Mouse (Mus musculus): ENCODE results near the gene Isoc2a. TPM values are rescaled to one million over a fixed set of nuclear protein-coding genes. Genes with fewer than 3 reads are reported as not detected.
A peak's percentile ranks its signal among the peaks of the same experiment; 100 is the strongest.

Gene Isoc2a
- polyA plus RNA-seq, 1 experiment, result 1.3 TPM

- Histone ChIP-seq H3K4me1 (ENCODE audit: control insufficient read depth) (no peaks in the 10 kb centered on the region), H3K27me3 (ENCODE audit: control insufficient read depth) (peaks cover 5% of the 10 kb centered on the region; the same call in 1 of the 2 replicates), H3K36me3 (ENCODE audit: control insufficient read depth) (no peaks in the 10 kb centered on the region), H3K4me3 (replicated peaks) (no peak within 1 kb of the TSS), H3K9me3 (ENCODE audit: control insufficient read depth, low read length) (no peaks in the 10 kb centered on the region; the same call in 1 of the 2 replicates)
- TF ChIP-seq GATA1 (IDR thresholded peaks at IDR 0.05; ENCODE audit: low read length) (no peak), TAL1 (IDR thresholded peaks at IDR 0.05; ENCODE audit: low read length) (no peak)
Observed at GRCm38 (mm10) chr7:4906466-4906950, 29.6 kb downstream of the Isoc2a start, which contains the start of gene Gm36210. Gm36210 (minus strand) TSS chr7:4906516.

GRCm38 (mm10) chr7:4911561-4911960, 34.6 kb downstream of the Isoc2a start:
- peaks cover under 1% of the 10 kb centered on the region for H3K36me3 ChIP-seq (ENCODE audit: control insufficient read depth)
- H3K4me1 ChIP-seq (ENCODE audit: control insufficient read depth), result peaks cover 21% of the 10 kb centered on the region
- no peaks in the 10 kb centered on the region for H3K9me3 ChIP-seq (ENCODE audit: control insufficient read depth, low read length)
- H3K4me3 ChIP-seq (replicated peaks), result no peak overlapping the region
- peaks cover 5% of the 10 kb centered on the region; the same call in 1 of the 2 replicates for H3K27me3 ChIP-seq (ENCODE audit: control insufficient read depth)
- no peak for TF ChIP-seq GATA1 (IDR thresholded peaks at IDR 0.05; ENCODE audit: low read length)
- no peak for TF ChIP-seq TAL1 (IDR thresholded peaks at IDR 0.05; ENCODE audit: low read length)

- TF ChIP-seq TAL1 (IDR thresholded peaks at IDR 0.05; ENCODE audit: low read length), result no peak
- no peak for TF ChIP-seq GATA1 (IDR thresholded peaks at IDR 0.05; ENCODE audit: low read length)
- peaks cover 8% of the 10 kb centered on the region for H3K36me3 ChIP-seq (ENCODE audit: control insufficient read depth)
- no peaks in the 10 kb centered on the region for H3K9me3 ChIP-seq (ENCODE audit: control insufficient read depth, low read length)
- H3K4me1 ChIP-seq (ENCODE audit: control insufficient read depth), result peaks cover 28% of the 10 kb centered on the region
- H3K4me3 ChIP-seq (replicated peaks), result no peak overlapping the region
- H3K27me3 ChIP-seq (ENCODE audit: control insufficient read depth), result peaks cover 5% of the 10 kb centered on the region; the same call in 1 of the 2 replicates
Observed at GRCm38 (mm10) chr7:4912248-4912647, 35.3 kb downstream of the Isoc2a start.

GRCm38 (mm10) chr7:4915007-4915665, 38.2 kb downstream of the Isoc2a start, which contains the start of gene Zfp628:
Zfp628 (plus strand) TSS chr7:4915217.
- TF ChIP-seq GATA1 (IDR thresholded peaks at IDR 0.05; ENCODE audit: low read length) (no peak), TAL1 (IDR thresholded peaks at IDR 0.05; ENCODE audit: low read length) (no peak)
- H3K9me3 ChIP-seq (ENCODE audit: control insufficient read depth, low read length), result peaks cover 4% of the 10 kb centered on the region
- peak within 1 kb of the TSS; percentile 94 for H3K4me3 ChIP-seq (replicated peaks)
- H3K36me3 ChIP-seq (ENCODE audit: control insufficient read depth), result peaks cover 37% of the 10 kb centered on the region
- peaks cover 34% of the 10 kb centered on the region for H3K4me1 ChIP-seq (ENCODE audit: control insufficient read depth)
- H3K27me3 ChIP-seq (ENCODE audit: control insufficient read depth), result no peaks in the 10 kb centered on the region

GRCm38 (mm10) chr7:4915669-4916416, 38.9 kb downstream of the Isoc2a start:
- TF ChIP-seq TAL1 (IDR thresholded peaks at IDR 0.05; ENCODE audit: low read length) (no peak), GATA1 (IDR thresholded peaks at IDR 0.05; ENCODE audit: low read length) (no peak)
- Histone ChIP-seq H3K4me3 (replicated peaks) (peak overlapping the region; percentile 94), H3K36me3 (ENCODE audit: control insufficient read depth) (peaks cover 44% of the 10 kb centered on the region), H3K9me3 (ENCODE audit: control insufficient read depth, low read length) (peaks cover 5% of the 10 kb centered on the region), H3K27me3 (ENCODE audit: control insufficient read depth) (no peaks in the 10 kb centered on the region), H3K4me1 (ENCODE audit: control insufficient read depth) (peaks cover 35% of the 10 kb centered on the region)

GRCm38 (mm10) chr7:4917494-4917893, 40.5 kb downstream of the Isoc2a start:
- peaks cover 5% of the 10 kb centered on the region for H3K9me3 ChIP-seq (ENCODE audit: control insufficient read depth, low read length)
- H3K4me1 ChIP-seq (ENCODE audit: control insufficient read depth), result peaks cover 42% of the 10 kb centered on the region
- TF ChIP-seq TAL1 (IDR thresholded peaks at IDR 0.05; ENCODE audit: low read length) (no peak), GATA1 (IDR thresholded peaks at IDR 0.05; ENCODE audit: low read length) (no peak)
- H3K36me3 ChIP-seq (ENCODE audit: control insufficient read depth), result peaks cover 47% of the 10 kb centered on the region
- H3K27me3 ChIP-seq (ENCODE audit: control insufficient read depth), result peaks cover 11% of the 10 kb centered on the region
- no peak overlapping the region for H3K4me3 ChIP-seq (replicated peaks)

- peaks cover 44% of the 10 kb centered on the region for H3K4me1 ChIP-seq (ENCODE audit: control insufficient read depth)
- H3K4me3 ChIP-seq (replicated peaks), result no peak overlapping the region
- peaks cover 5% of the 10 kb centered on the region for H3K9me3 ChIP-seq (ENCODE audit: control insufficient read depth, low read length)
- peaks cover 23% of the 10 kb centered on the region for H3K27me3 ChIP-seq (ENCODE audit: control insufficient read depth)
- no peak for TF ChIP-seq TAL1 (IDR thresholded peaks at IDR 0.05; ENCODE audit: low read length)
- no peak for TF ChIP-seq GATA1 (IDR thresholded peaks at IDR 0.05; ENCODE audit: low read length)
- H3K36me3 ChIP-seq (ENCODE audit: control insufficient read depth), result peaks cover 47% of the 10 kb centered on the region
Observed at GRCm38 (mm10) chr7:4918681-4919080, 41.7 kb downstream of the Isoc2a start.

- H3K4me1 ChIP-seq (ENCODE audit: control insufficient read depth), result peaks cover 45% of the 10 kb centered on the region
- TF ChIP-seq TAL1 (IDR thresholded peaks at IDR 0.05; ENCODE audit: low read length), result no peak
- no peak for TF ChIP-seq GATA1 (IDR thresholded peaks at IDR 0.05; ENCODE audit: low read length)
- peaks cover 7% of the 10 kb centered on the region for H3K9me3 ChIP-seq (ENCODE audit: control insufficient read depth, low read length)
- peaks cover 47% of the 10 kb centered on the region for H3K36me3 ChIP-seq (ENCODE audit: control insufficient read depth)
- no peak overlapping the region for H3K4me3 ChIP-seq (replicated peaks)
- H3K27me3 ChIP-seq (ENCODE audit: control insufficient read depth), result peaks cover 27% of the 10 kb centered on the region
Observed at GRCm38 (mm10) chr7:4919096-4919495, 42.1 kb downstream of the Isoc2a start.

GRCm38 (mm10) chr7:4919971-4920370, 43.0 kb downstream of the Isoc2a start:
- H3K9me3 ChIP-seq (ENCODE audit: control insufficient read depth, low read length), result peaks cover 7% of the 10 kb centered on the region
- H3K36me3 ChIP-seq (ENCODE audit: control insufficient read depth), result peaks cover 47% of the 10 kb centered on the region
- TF ChIP-seq TAL1 (IDR thresholded peaks at IDR 0.05; ENCODE audit: low read length) (no peak), GATA1 (IDR thresholded peaks at IDR 0.05; ENCODE audit: low read length) (no peak)
- H3K4me1 ChIP-seq (ENCODE audit: control insufficient read depth), result peaks cover 36% of the 10 kb centered on the region
- no peak overlapping the region for H3K4me3 ChIP-seq (replicated peaks)
- H3K27me3 ChIP-seq (ENCODE audit: control insufficient read depth), result peaks cover 36% of the 10 kb centered on the region
